Mouse (Mus musculus): ENCODE data around the gene Zfhx3. TPM values are rescaled to one million over a fixed set of nuclear protein-coding genes. Genes with fewer than 3 reads are reported as not detected.

The Zfhx3 gene
- total RNA-seq, 2 experiments from 2014 or later, result 4.3 to 4.6 TPM

DNA sequence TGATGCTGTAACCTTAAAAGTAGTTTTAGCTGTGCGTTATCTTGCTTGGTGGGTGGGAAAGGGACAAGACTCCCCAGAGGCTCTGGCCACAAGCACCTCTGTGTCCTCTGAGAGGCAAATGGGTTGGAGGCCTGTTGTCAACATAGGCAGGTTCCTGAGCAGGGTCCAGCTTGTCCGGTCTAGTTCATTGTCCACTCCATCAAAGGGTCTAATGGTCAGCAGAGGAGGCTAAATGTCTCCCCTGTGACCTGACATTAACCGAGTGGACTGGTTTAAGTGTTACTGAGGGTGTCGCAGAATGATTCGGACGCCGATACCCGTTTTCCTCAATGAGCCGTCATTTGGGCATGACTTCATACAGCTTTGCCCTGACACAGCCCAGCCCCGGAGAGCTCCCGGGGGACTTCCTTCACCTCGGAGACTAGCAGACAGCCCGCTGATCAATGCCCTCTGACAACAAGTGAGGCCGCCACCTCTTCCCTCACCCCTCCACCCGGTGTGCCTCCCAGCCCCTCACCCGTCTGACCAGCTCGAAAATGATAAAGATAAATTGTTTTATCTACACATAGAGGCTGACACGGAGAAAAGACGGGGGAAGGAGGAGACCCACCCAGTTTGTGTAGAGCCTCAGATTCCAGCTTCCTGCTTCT, 298.7 kb downstream of the Zfhx3 start:
- no peak for DNase-seq (ENCODE audit: low spot score in 2 of 2)
- no peak for TF ChIP-seq CTCF (conservative IDR thresholded peaks at IDR 0.05)
- Histone ChIP-seq H3K27ac (no peak overlapping the region), H3K4me3 (no peak overlapping the region)

DNA sequence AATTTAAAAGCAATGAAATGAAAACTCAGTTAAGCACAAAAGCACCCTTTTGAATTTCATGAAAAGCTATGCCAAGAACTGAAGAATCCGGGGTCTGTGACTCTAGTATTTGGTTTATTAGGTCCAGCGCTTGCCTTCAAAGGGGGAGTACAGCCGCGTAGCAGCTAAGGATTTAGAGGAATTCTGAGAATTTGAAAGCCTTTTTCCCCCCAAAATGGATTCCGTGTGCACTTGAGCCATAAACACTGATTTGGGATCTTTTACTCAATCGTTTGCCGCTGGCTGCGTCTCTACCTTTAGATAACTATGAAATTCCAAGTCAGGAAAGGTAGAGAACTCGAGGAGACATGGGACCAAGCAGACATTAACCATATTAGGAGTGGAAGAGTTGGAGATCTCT, 300.8 kb downstream of the Zfhx3 start:
- Histone ChIP-seq H3K4me3 (no peak overlapping the region), H3K27ac (no peak overlapping the region)
- DNase-seq (ENCODE audit: low spot score in 2 of 2), result no peak
- TF ChIP-seq CTCF (conservative IDR thresholded peaks at IDR 0.05), result no peak

DNA sequence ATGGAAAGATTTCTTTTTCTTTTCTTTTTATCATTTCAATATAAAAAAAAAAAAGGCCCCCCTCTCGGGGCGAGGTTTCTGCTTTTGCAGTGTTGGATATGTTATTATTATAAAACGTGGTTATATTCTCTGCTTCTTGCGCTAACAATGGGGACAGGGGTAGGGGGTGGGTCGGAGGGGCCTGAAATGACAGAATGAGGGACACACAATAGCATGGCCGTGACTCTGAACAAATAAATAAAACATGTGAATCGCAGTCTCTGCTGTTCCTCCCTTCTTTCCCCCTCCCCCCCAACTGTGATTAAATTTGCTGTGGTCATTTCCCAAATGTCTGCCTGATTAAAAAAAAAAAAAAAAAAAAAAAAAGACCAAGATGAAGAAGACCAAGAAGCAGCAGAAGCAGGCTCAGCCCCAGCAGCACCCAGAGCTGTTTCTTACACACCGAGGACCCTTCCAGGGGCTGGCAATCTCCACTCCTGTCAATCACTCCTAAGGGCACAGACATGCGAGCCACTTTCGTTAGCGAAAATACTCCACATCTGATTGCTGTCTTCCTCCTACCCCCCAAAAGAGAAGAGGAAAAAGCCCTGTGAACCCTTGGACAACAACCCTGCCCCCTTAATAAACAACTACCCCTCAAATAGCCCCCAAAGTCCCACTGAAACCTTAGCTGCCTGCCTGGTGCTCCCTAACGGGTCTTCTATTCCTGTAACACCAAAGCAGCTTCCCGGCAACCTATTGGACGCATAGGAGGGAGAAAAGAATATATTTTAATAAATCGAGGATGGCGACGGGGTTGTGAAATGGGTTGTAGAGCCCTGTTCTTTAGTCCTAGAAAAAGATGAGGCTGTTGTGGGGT, 302.4 kb downstream of the Zfhx3 start:
- DNase-seq (ENCODE audit: low spot score in 2 of 2), result no peak
- no peak overlapping the region for H3K4me3 ChIP-seq
- no peak for TF ChIP-seq CTCF (conservative IDR thresholded peaks at IDR 0.05)
- H3K27ac ChIP-seq, result no peak overlapping the region

DNA sequence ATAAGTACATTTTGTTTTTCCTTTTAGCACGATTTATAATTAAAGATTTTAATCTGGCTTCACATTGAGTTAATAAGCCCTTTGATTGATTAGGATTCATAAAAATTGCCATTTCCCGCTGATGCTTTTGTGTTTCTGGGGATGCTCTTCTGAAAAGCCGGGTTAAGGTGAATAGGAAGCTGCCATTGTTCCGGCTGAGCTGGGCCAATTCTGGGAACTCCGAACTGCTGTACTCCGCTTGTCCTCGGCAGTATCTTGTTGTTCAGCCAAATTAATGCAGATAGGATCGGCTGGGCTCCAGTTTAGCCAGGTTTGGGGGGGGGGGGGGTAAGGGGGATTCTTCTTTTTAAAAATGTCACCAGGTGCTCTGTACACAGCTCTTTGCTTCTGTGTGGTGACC, 303.1 kb downstream of the Zfhx3 start:
- TF ChIP-seq CTCF (conservative IDR thresholded peaks at IDR 0.05), result no peak
- DNase-seq (ENCODE audit: low spot score in 2 of 2), result no peak
- Histone ChIP-seq H3K4me3 (no peak overlapping the region), H3K27ac (no peak overlapping the region)

DNA sequence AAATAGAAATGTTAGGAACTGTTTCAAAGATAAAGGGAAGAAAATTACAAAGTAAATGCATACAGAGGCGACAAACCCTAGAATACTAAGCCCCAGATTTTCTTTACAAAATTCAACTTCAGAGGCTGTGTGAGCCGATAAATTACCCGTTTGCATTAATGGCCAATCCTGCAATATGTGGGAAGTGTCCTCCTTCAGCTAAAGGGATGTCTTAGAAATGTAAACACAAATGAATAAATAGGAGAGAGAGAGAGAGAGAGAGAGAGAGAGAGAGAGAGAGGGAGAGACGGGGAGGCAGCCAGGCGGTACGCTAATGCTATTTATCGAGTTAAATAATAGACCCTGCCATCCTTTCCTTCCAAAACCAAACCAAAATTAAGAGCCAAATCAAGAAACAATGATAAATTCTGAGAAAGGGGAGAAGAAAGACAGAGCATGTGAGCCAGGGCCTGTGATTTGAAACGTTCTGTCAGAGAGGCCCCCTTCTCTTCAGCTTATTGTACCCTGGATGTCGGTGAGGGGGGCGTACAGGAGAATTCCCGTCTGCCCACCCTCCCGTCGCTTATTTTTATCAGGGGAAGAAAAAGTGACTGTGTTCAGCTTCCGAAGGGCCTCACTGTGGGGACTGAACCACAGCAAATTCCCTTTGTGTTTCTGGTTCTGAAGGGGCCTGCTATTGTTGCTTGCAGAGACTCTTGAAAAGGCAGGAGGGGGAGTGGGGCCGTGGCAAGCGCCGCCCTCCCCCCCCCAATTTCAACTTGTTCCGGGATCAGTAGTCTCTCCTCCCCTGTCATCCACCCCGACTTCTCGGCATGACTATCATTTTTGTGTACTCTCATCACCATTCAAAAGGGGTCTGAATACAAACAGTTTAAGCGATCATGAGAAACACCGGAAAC, 303.8 kb downstream of the Zfhx3 start:
- H3K27ac ChIP-seq, result no peak overlapping the region
- no peak for TF ChIP-seq CTCF (conservative IDR thresholded peaks at IDR 0.05)
- no peak for DNase-seq (ENCODE audit: low spot score in 2 of 2)
- no peak overlapping the region for H3K4me3 ChIP-seq

DNA sequence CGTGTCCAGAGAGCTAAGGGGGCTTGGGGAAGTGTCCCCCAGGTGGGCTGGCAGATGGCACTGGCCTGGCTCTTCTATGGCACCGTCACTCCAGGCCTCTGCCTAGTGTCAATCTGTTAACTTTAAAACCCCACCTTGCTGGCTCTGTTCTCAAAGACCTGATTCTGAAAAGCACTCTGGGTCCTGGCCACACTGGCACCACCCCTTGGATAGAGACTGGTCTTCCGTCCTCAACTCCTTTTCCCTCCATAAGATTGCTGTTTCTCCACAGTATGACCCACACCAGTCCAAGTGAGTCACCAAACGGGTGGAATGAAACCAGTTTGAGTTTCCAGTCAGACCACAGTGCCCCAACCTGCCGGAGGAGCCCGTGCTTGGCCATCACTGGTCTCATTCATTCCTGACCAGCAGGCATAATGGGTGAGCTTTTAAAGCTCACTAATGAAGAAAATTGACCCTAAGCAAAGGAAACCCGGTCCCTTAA, 304.5 kb downstream of the Zfhx3 start:
- no peak overlapping the region for H3K27ac ChIP-seq
- TF ChIP-seq CTCF (conservative IDR thresholded peaks at IDR 0.05), result no peak
- H3K4me3 ChIP-seq, result no peak overlapping the region
- no peak for DNase-seq (ENCODE audit: low spot score in 2 of 2)

DNA sequence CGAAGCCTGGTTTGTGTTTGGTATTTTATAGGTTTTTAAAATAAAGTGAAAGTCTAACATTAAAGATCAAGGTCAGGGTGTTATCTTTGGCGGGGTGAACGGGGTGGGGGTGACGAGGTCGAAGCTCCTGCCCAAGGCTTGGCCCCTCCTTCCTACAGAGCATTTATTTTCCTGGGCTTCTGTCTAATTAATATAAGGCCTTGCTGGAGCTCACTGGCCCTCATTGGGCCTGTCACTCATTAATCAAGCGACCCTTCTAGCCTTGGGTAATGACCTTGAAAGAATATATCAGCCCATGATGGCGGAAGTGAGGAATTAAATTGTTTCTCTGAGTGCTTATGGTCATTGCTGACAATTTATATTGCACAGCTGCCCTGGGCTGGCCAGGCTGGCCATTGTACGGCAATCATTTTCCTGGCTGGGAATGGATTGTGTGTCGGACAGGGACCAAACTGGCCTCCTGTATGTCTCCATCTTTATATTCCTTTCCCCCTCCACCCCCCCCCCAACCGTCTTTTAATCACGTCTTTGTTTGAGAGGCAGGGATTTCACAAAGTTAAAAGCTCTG, 322.2 kb downstream of the Zfhx3 start:
- no peak for DNase-seq (ENCODE audit: low spot score in 2 of 2)
- Histone ChIP-seq H3K4me3 (no peak overlapping the region), H3K27ac (no peak overlapping the region)
- TF ChIP-seq CTCF (conservative IDR thresholded peaks at IDR 0.05), result no peak

DNA sequence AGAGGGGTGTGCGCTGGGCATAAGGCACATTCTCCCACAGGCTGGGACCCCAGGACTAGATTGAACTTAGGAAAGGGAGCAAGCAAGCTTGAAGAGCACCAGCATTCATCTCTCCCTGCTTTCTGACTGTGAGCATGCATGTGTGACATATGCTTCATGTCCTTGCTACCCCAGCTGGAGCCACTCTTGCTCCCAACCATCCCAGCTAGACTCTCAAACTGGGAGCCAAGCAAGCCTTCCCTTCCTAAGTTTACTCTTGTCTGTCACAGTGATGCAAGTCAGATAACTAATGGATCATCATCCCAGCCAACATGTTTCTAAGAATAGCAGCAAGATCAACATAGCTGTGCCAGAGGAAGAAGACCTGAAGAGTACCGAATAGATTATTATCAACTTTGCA, 335.5 kb downstream of the Zfhx3 start:
- Histone ChIP-seq H3K27ac (no peak overlapping the region), H3K4me3 (no peak overlapping the region)
- TF ChIP-seq CTCF (conservative IDR thresholded peaks at IDR 0.05), result no peak
- DNase-seq (ENCODE audit: low spot score in 2 of 2), result no peak

DNA sequence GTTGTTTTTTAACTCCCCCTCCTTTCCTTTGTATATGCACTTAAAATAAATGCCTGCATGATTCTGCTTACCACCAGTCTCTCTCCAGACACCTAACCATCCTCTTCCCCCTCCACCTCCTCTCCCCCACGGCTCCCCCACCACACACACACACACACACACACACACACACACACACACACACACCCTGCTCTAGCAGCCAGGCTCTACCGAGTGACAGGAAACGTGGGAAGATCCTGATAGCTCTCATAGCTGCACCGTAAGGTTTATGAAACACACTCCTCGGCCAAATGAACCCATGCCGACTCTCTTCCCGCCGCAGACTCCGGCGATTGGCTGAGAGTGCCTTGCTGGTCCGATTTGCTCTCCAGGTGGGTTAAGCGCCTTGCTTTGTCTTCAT, 339.5 kb downstream of the Zfhx3 start:
- Histone ChIP-seq H3K4me3 (no peak overlapping the region), H3K27ac (no peak overlapping the region)
- TF ChIP-seq CTCF (conservative IDR thresholded peaks at IDR 0.05), result no peak
- DNase-seq (ENCODE audit: low spot score in 2 of 2), result no peak

DNA sequence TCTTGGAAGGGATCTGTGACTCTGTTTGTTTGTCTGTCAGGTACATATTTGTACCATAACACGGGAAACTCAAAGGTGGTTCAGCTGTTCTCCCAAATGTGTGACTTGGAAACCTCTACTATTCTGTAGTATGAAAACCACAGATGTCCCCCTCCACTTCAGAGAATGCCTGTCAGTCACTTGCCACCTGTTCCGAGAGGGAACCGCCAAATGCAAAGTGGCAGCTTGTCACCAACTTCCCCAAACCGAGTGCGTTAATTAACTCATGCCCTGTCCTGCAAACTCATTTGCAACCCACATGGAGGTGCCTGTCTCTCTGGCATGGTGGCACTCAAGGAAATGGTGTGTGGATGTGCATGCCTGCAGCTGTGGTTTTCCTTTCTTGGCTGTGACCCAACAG, 343.7 kb downstream of the Zfhx3 start:
- DNase-seq (ENCODE audit: low spot score in 2 of 2), result no peak
- Histone ChIP-seq H3K27ac (no peak overlapping the region), H3K4me3 (no peak overlapping the region)
- no peak for TF ChIP-seq CTCF (conservative IDR thresholded peaks at IDR 0.05)

DNA sequence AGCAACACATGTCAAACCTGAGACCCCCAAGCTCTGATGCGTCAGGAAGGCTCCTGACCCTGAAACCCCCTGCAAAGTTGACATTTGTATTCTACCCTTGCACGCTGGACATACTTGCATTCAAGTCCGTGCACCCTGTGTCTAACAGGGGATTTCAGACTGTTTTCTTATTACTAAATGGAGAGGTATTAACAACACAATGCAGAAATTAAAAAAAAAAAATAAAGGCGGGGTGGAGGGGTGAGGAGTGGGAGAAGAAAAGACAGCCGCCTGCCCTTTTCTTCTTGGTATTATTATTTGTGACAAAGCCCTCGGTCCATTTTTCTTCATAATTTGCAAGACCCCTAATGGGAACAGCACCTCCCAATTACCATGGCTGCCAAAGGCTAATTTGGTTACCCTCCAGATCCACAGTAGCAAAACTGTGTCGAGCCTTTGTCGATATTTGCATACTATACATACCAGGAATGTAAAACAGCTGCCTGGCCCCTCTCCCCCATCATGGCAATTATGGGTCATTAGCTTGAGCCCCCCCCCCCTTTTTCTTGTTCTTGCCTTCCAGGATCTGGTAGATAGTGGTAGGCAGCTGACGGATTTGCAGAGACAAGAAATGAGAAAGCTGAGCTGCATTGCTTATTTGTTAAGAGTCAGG, 358.6 kb downstream of the Zfhx3 start:
- TF ChIP-seq CTCF (conservative IDR thresholded peaks at IDR 0.05), result no peak
- DNase-seq (ENCODE audit: low spot score in 2 of 2), result no peak
- Histone ChIP-seq H3K4me3 (no peak overlapping the region), H3K27ac (no peak overlapping the region)

DNA sequence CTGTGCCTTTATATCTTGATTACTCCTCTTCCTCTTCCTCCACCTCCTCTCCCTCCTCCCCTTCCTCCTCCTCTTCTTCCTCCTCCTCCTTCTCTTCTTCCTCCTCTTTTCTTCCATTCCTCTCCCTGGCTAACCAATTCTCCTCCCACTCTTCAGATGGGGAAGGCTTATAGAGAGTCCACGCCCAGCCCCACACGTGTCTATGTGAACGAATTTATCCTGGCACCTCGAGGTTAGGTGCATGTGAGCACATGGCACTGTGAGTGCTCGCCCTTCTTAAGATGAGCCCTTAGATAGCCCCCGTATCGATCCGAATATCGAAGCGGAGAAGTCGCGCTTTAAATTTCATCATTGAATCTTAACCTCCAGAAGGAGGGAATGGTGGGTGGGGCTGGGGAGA, 359.2 kb downstream of the Zfhx3 start:
- Histone ChIP-seq H3K4me3 (no peak overlapping the region), H3K27ac (no peak overlapping the region)
- no peak for TF ChIP-seq CTCF (conservative IDR thresholded peaks at IDR 0.05)
- DNase-seq (ENCODE audit: low spot score in 2 of 2), result no peak

Data from layer of hippocampus, adult 2 months (tissue).